In genomic region chr11:101468263-101468688, GRCm38 (mm10) we compare ENCODE assay signal across 8 mouse cellular contexts. TPM values are rescaled to one million over a fixed set of nuclear protein-coding genes. Genes with fewer than 3 reads are reported as not detected.
A peak's percentile ranks its signal among the peaks of the same experiment; 100 is the strongest.
DNase-seq lines count a peak whose midpoint lies in the region; ATAC-seq and TF ChIP-seq lines count a peak whose summit lies in the region.

No protein-coding gene starts in this region.

- H3K9ac ChIP-seq in intestine, embryonic 16.5 days (ENCODE audit: low read depth, low read length): peak overlapping the region; percentile 84
- peak overlapping the region; percentile 84 for H3K9ac ChIP-seq in neural tube, embryonic 13.5 days

- peaks cover 96% of the 10 kb centered on the region for H3K27me3 ChIP-seq in erythroblast, embryonic 14.5 days (ENCODE audit: control insufficient read depth)
- H3K27me3 ChIP-seq in spleen, adult 2 months (ENCODE audit: control insufficient read depth, insufficient read depth, low read length): peaks cover 5% of the 10 kb centered on the region
- no peaks in the 10 kb centered on the region for H3K27me3 ChIP-seq in intestine, embryonic 16.5 days (replicated peaks; ENCODE audit: control insufficient read depth, insufficient read depth, low read length)
- no peaks in the 10 kb centered on the region for H3K27me3 ChIP-seq in neural tube, embryonic 13.5 days

- H3K36me3 ChIP-seq in erythroblast, embryonic 14.5 days (ENCODE audit: control insufficient read depth): no peaks in the 10 kb centered on the region
- H3K36me3 ChIP-seq in spleen, adult 2 months (ENCODE audit: control insufficient read depth, insufficient read depth, low read length): no peaks in the 10 kb centered on the region
- no peaks in the 10 kb centered on the region for H3K36me3 ChIP-seq in intestine, embryonic 16.5 days (ENCODE audit: control insufficient read depth, insufficient read depth, low read length)
- H3K36me3 ChIP-seq in neural tube, embryonic 13.5 days: peaks cover 17% of the 10 kb centered on the region

- 3% methylated on average over 28 of the region's 31 CpGs for WGBS in spleen, adult 2 months
- 1% methylated on average over 30 of the region's 31 CpGs for WGBS in intestine, embryonic 16.5 days
- under 1% methylated on average over 29 of the region's 31 CpGs for WGBS in neural tube, embryonic 13.5 days

- no peaks in the 10 kb centered on the region for H3K9me3 ChIP-seq in erythroblast, embryonic 14.5 days (ENCODE audit: control insufficient read depth, low read length)
- H3K9me3 ChIP-seq in intestine, embryonic 16.5 days (ENCODE audit: control insufficient read depth, low read length): no peaks in the 10 kb centered on the region
- no peaks in the 10 kb centered on the region for H3K9me3 ChIP-seq in neural tube, embryonic 13.5 days

- H3K27ac ChIP-seq in spleen, adult 2 months (ENCODE audit: insufficient read depth, low read length): no peak overlapping the region
- peak overlapping the region; percentile 80 for H3K27ac ChIP-seq in intestine, embryonic 16.5 days (ENCODE audit: low read length)
- H3K27ac ChIP-seq in neural tube, embryonic 13.5 days (replicated peaks): peak overlapping the region; percentile 90

- no peak for TF ChIP-seq CTCF in spleen, adult 2 months (IDR thresholded peaks at IDR 0.05; ENCODE audit: extremely low read depth, insufficient read depth, insufficient read length, insufficient replicate concordance)

- H3K4me3 ChIP-seq in erythroblast, embryonic 14.5 days (replicated peaks): peak overlapping the region; percentile 62
- H3K4me3 ChIP-seq in spleen, adult 2 months (ENCODE audit: extremely low read depth, insufficient read depth, insufficient read length): peak overlapping the region; percentile 57; the same call in 1 of the 2 replicates
- peak overlapping the region; percentile 82 for H3K4me3 ChIP-seq in intestine, embryonic 16.5 days (ENCODE audit: low read length)
- peak overlapping the region; percentile 77 for H3K4me3 ChIP-seq in neural tube, embryonic 13.5 days

- H3K4me2 ChIP-seq in intestine, embryonic 16.5 days (ENCODE audit: low read depth, low read length): peak overlapping the region; percentile 96
- H3K4me2 ChIP-seq in neural tube, embryonic 13.5 days: peak overlapping the region; percentile 73

- no peak for TF ChIP-seq POLR2A in spleen, adult 2 months (IDR thresholded peaks at IDR 0.05; ENCODE audit: low read depth, low read length)

- peaks cover 51% of the 10 kb centered on the region for H3K4me1 ChIP-seq in erythroblast, embryonic 14.5 days (ENCODE audit: control insufficient read depth)
- H3K4me1 ChIP-seq in spleen, adult 2 months (ENCODE audit: control insufficient read depth, insufficient read depth, insufficient read length): peaks cover 12% of the 10 kb centered on the region
- H3K4me1 ChIP-seq in intestine, embryonic 16.5 days (ENCODE audit: control insufficient read depth, insufficient read depth, low read length): peaks cover 24% of the 10 kb centered on the region
- peaks cover 80% of the 10 kb centered on the region for H3K4me1 ChIP-seq in neural tube, embryonic 13.5 days (replicated peaks)

- no peak for ATAC-seq in erythroblast, adult 5-6 weeks (replicated peaks; ENCODE audit: low FRiP score, poor library complexity, severe bottlenecking)
- peak; percentile 10; the same call in 1 of the 2 replicates for ATAC-seq in intestine, embryonic 16.5 days
- ATAC-seq in neural tube, embryonic 13.5 days (ENCODE audit: low read depth): peak; percentile 42

- no peak for DNase-seq in spleen, adult 2 months (ENCODE audit: low read depth in 1 of 2, low spot score in 2 of 2)
- no peak for DNase-seq in spleen, postnatal 14 days (ENCODE audit: low spot score in 2 of 2)
- no peak for DNase-seq in c-Kit-positive CD71-positive TER-119-positive erythroid progenitor cells, embryonic 14.5 days (ENCODE audit: low spot score)
- DNase-seq in right cerebral cortex, postnatal 10 days (ENCODE audit: low spot score in 2 of 2): no peak

RNA-seq across cellular contexts. Expression of gene Vat1, which starts 2.2 kb away (rescaled TPM):
- polyA plus RNA-seq in erythroblast, embryonic 14.5 days (2012): 0.69 and 0.80 TPM in 2 replicates
- 12.3 and 16.1 TPM in 2 replicates for total RNA-seq in erythroblast, adult 5-6 weeks (2015; ENCODE audit: low replicate concordance)
- 6.7 and 8.1 TPM in 2 replicates for total RNA-seq in erythroblast, adult 5-6 weeks (2017; ENCODE audit: low replicate concordance)
- polyA plus RNA-seq in spleen, adult 2 months (2012; rRNA removed): 56.9 and 59.6 TPM in 2 replicates
- polyA plus RNA-seq in intestine, embryonic 16.5 days (2015; fragmentation: Nextera tagmentation; extraction: Ambion mirVana): 69.9 and 88.2 TPM in 2 replicates
- 72.6 and 75.8 TPM in 2 replicates for polyA plus RNA-seq in neural tube, embryonic 13.5 days (2015; fragmentation: Nextera tagmentation; extraction: Ambion mirVana)

RNA-seq across cellular contexts. Expression of gene Rnd2, which starts 3.5 kb away (rescaled TPM):
- polyA plus RNA-seq in erythroblast, embryonic 14.5 days (2012): 0.09 and 0.16 TPM in 2 replicates
- total RNA-seq in erythroblast, adult 5-6 weeks (2015; ENCODE audit: low replicate concordance): not detected in 2 replicates
- total RNA-seq in erythroblast, adult 5-6 weeks (2017; ENCODE audit: low replicate concordance): 1.4 TPM in 1 of 2 replicates, not detected in the other
- 2.4 and 3.2 TPM in 2 replicates for polyA plus RNA-seq in spleen, adult 2 months (2012; rRNA removed)
- 21.0 and 22.1 TPM in 2 replicates for polyA plus RNA-seq in intestine, embryonic 16.5 days (2015; fragmentation: Nextera tagmentation; extraction: Ambion mirVana)
- polyA plus RNA-seq in neural tube, embryonic 13.5 days (2015; fragmentation: Nextera tagmentation; extraction: Ambion mirVana): 80.5 and 83.0 TPM in 2 replicates

RNA-seq across cellular contexts. Expression of gene Ifi35, which starts 20.1 kb away (rescaled TPM):
- polyA plus RNA-seq in erythroblast, embryonic 14.5 days (2012): 1.6 and 2.1 TPM in 2 replicates
- 71.9 and 78.0 TPM in 2 replicates for total RNA-seq in erythroblast, adult 5-6 weeks (2015; ENCODE audit: low replicate concordance)
- 62.4 and 81.0 TPM in 2 replicates for total RNA-seq in erythroblast, adult 5-6 weeks (2017; ENCODE audit: low replicate concordance)
- polyA plus RNA-seq in spleen, adult 2 months (2012; rRNA removed): 44.3 and 53.1 TPM in 2 replicates
- 29.7 and 31.1 TPM in 2 replicates for polyA plus RNA-seq in intestine, embryonic 16.5 days (2015; fragmentation: Nextera tagmentation; extraction: Ambion mirVana)
- 3.6 and 3.8 TPM in 2 replicates for polyA plus RNA-seq in neural tube, embryonic 13.5 days (2015; fragmentation: Nextera tagmentation; extraction: Ambion mirVana)

RNA-seq across cellular contexts. Expression of gene Rpl27, which starts 26.2 kb away (rescaled TPM):
- 28.9 and 48.8 TPM in 2 replicates for polyA plus RNA-seq in erythroblast, embryonic 14.5 days (2012)
- total RNA-seq in erythroblast, adult 5-6 weeks (2015; ENCODE audit: low replicate concordance): 108 and 182 TPM in 2 replicates
- total RNA-seq in erythroblast, adult 5-6 weeks (2017; ENCODE audit: low replicate concordance): 176 and 239 TPM in 2 replicates
- 430 and 509 TPM in 2 replicates for polyA plus RNA-seq in spleen, adult 2 months (2012; rRNA removed)
- 251 and 288 TPM in 2 replicates for polyA plus RNA-seq in intestine, embryonic 16.5 days (2015; fragmentation: Nextera tagmentation; extraction: Ambion mirVana)
- polyA plus RNA-seq in neural tube, embryonic 13.5 days (2015; fragmentation: Nextera tagmentation; extraction: Ambion mirVana): 303 and 315 TPM in 2 replicates

RNA-seq across cellular contexts. Expression of gene Ptges3l, which starts 43.1 kb away (rescaled TPM):
- not detected in 2 replicates for polyA plus RNA-seq in erythroblast, embryonic 14.5 days (2012)
- 2.9 TPM in 1 of 2 replicates, not detected in the other for total RNA-seq in erythroblast, adult 5-6 weeks (2015; ENCODE audit: low replicate concordance)
- total RNA-seq in erythroblast, adult 5-6 weeks (2017; ENCODE audit: low replicate concordance): not detected in 2 replicates
- polyA plus RNA-seq in spleen, adult 2 months (2012; rRNA removed): 1.1 TPM in 2 replicates
- polyA plus RNA-seq in intestine, embryonic 16.5 days (2015; fragmentation: Nextera tagmentation; extraction: Ambion mirVana): 11.1 and 12.4 TPM in 2 replicates
- 3.3 and 4.3 TPM in 2 replicates for polyA plus RNA-seq in neural tube, embryonic 13.5 days (2015; fragmentation: Nextera tagmentation; extraction: Ambion mirVana)

Comparison
In these comparisons a context has a peak if more than half of its experiments do, and no peak if none do; other contexts are left out.
1. RNA of gene Vat1, which starts 2.2 kb away (polyA plus RNA-seq): 72.6 to 75.8 TPM in neural tube, embryonic 13.5 days, 69.9 to 88.2 TPM in intestine, embryonic 16.5 days and 56.9 to 59.6 TPM in spleen, adult 2 months; 0.69 to 0.80 TPM in erythroblast, embryonic 14.5 days; every median in the first group is over 10 times any median in the second.
2. Peak in every context shown above with its lines, with median percentiles within 50 percentile points of each other: H3K4me3 ChIP-seq.